Mouse (Mus musculus): ENCODE measurements around the gene Plk5. TPM values are rescaled to one million over a fixed set of nuclear protein-coding genes. Genes with fewer than 3 reads are reported as not detected.

The Plk5 gene
- total and polyA plus RNA-seq, 2 experiments from 2014 or later = 12.5 to 17.5 TPM

GRCm38 (mm10) chr10:80336263-80336662, 20.0 kb upstream of the Plk5 start:
- ATAC-seq (ENCODE audit: low FRiP score) = no peak
- WGBS = 89% methylated on average over 12 of the region's 12 CpGs
- no peaks in the 10 kb centered on the region for H3K36me3 ChIP-seq (ENCODE audit: insufficient read depth, low read length)

GRCm38 (mm10) chr10:80339941-80340750, 16.1 kb upstream of the Plk5 start:
- Histone ChIP-seq H3K4me3 (ENCODE audit: low read depth, low read length) (no peak overlapping the region), H3K4me1 (ENCODE audit: insufficient read depth, low read length) (0 out of 2 replicates have a peak, but pooled peaks cover 2% of the 10 kb centered on the region), H3K36me3 (ENCODE audit: insufficient read depth, low read length) (no peaks in the 10 kb centered on the region), H3K27me3 (ENCODE audit: insufficient read depth, low read length) (peaks cover 46% of the 10 kb centered on the region), H3K9ac (replicated peaks; ENCODE audit: low read length, poor library complexity, severe bottlenecking) (no peak overlapping the region), H3K9me3 (ENCODE audit: low read length) (no peaks in the 10 kb centered on the region), H3K27ac (ENCODE audit: low read depth, low read length) (no peak overlapping the region), H3K4me2 (ENCODE audit: low read depth, low read length, poor library complexity, severe bottlenecking) (no peak overlapping the region)
- peak; percentile 36; the same call in 1 of the 2 replicates for ATAC-seq (ENCODE audit: low FRiP score)
- peak; percentile 95 for TF ChIP-seq CTCF (IDR thresholded peaks at IDR 0.05)
- WGBS = 22% methylated on average over 19 of the region's 19 CpGs
- peak; percentile 88 for DNase-seq (ENCODE audit: low spot score)

More at GRCm38 (mm10) chr10:80336263-80336662, 20.0 kb upstream of the Plk5 start:
- H3K9ac ChIP-seq (replicated peaks; ENCODE audit: low read length, poor library complexity, severe bottlenecking) = no peak overlapping the region
- H3K9me3 ChIP-seq (ENCODE audit: low read length) = no peaks in the 10 kb centered on the region
- TF ChIP-seq CTCF (IDR thresholded peaks at IDR 0.05) = no peak
- no peak overlapping the region for H3K4me3 ChIP-seq (ENCODE audit: low read depth, low read length)
- H3K4me1 ChIP-seq (ENCODE audit: insufficient read depth, low read length) = no peaks in the 10 kb centered on the region
- H3K27me3 ChIP-seq (ENCODE audit: insufficient read depth, low read length) = peaks cover 10% of the 10 kb centered on the region
- DNase-seq (ENCODE audit: low spot score) = no peak
- no peak overlapping the region for H3K4me2 ChIP-seq (ENCODE audit: low read depth, low read length, poor library complexity, severe bottlenecking)
- H3K27ac ChIP-seq (ENCODE audit: low read depth, low read length) = no peak overlapping the region

- ATAC-seq (ENCODE audit: low FRiP score) (no peak), DNase-seq (ENCODE audit: low spot score) (no peak)
- H3K9ac ChIP-seq (replicated peaks; ENCODE audit: low read length, poor library complexity, severe bottlenecking) = no peak overlapping the region
- no peak for TF ChIP-seq CTCF (IDR thresholded peaks at IDR 0.05)
- WGBS = 11% methylated on average over 21 of the region's 21 CpGs
- H3K9me3 ChIP-seq (ENCODE audit: low read length) = no peaks in the 10 kb centered on the region
- H3K4me2 ChIP-seq (ENCODE audit: low read depth, low read length, poor library complexity, severe bottlenecking) = no peak overlapping the region
- 0 out of 2 replicates have a peak, but pooled peaks cover 2% of the 10 kb centered on the region for H3K4me1 ChIP-seq (ENCODE audit: insufficient read depth, low read length)
- no peak overlapping the region for H3K4me3 ChIP-seq (ENCODE audit: low read depth, low read length)
- H3K27me3 ChIP-seq (ENCODE audit: insufficient read depth, low read length) = peaks cover 55% of the 10 kb centered on the region
- no peak overlapping the region for H3K27ac ChIP-seq (ENCODE audit: low read depth, low read length)
- H3K36me3 ChIP-seq (ENCODE audit: insufficient read depth, low read length) = no peaks in the 10 kb centered on the region
Observed at GRCm38 (mm10) chr10:80341026-80341425, 15.2 kb upstream of the Plk5 start.

- no peaks in the 10 kb centered on the region for H3K36me3 ChIP-seq (ENCODE audit: insufficient read depth, low read length)
- peak overlapping the region; percentile 45 for H3K4me2 ChIP-seq (ENCODE audit: low read depth, low read length, poor library complexity, severe bottlenecking)
- no peak for ATAC-seq (ENCODE audit: low FRiP score)
- no peak overlapping the region for H3K9ac ChIP-seq (replicated peaks; ENCODE audit: low read length, poor library complexity, severe bottlenecking)
- no peak overlapping the region for H3K27ac ChIP-seq (ENCODE audit: low read depth, low read length)
- H3K4me1 ChIP-seq (ENCODE audit: insufficient read depth, low read length) = 0 out of 2 replicates have a peak, but pooled peaks cover 2% of the 10 kb centered on the region
- H3K9me3 ChIP-seq (ENCODE audit: low read length) = no peaks in the 10 kb centered on the region
- H3K27me3 ChIP-seq (ENCODE audit: insufficient read depth, low read length) = peaks cover 55% of the 10 kb centered on the region
- no peak for DNase-seq (ENCODE audit: low spot score)
- no peak for TF ChIP-seq CTCF (IDR thresholded peaks at IDR 0.05)
- H3K4me3 ChIP-seq (ENCODE audit: low read depth, low read length) = peak overlapping the region; percentile 25; the same call in 1 of the 2 replicates
- WGBS = 2% methylated on average over 47 of the region's 47 CpGs
Observed at GRCm38 (mm10) chr10:80341491-80342304, 14.6 kb upstream of the Plk5 start.

GRCm38 (mm10) chr10:80342305-80342748, 13.9 kb upstream of the Plk5 start:
- H3K27ac ChIP-seq (ENCODE audit: low read depth, low read length) = no peak overlapping the region
- H3K36me3 ChIP-seq (ENCODE audit: insufficient read depth, low read length) = no peaks in the 10 kb centered on the region
- peak overlapping the region; percentile 25 for H3K4me3 ChIP-seq (ENCODE audit: low read depth, low read length)
- H3K9me3 ChIP-seq (ENCODE audit: low read length) = no peaks in the 10 kb centered on the region
- H3K4me1 ChIP-seq (ENCODE audit: insufficient read depth, low read length) = 0 out of 2 replicates have a peak, but pooled peaks cover 2% of the 10 kb centered on the region
- no peak for TF ChIP-seq CTCF (IDR thresholded peaks at IDR 0.05)
- H3K4me2 ChIP-seq (ENCODE audit: low read depth, low read length, poor library complexity, severe bottlenecking) = peak overlapping the region; percentile 45
- no peak for DNase-seq (ENCODE audit: low spot score)
- peak; percentile 13; the same call in 1 of the 2 replicates for ATAC-seq (ENCODE audit: low FRiP score)
- H3K9ac ChIP-seq (replicated peaks; ENCODE audit: low read length, poor library complexity, severe bottlenecking) = no peak overlapping the region
- 4% methylated on average over 26 of the region's 26 CpGs for WGBS
- H3K27me3 ChIP-seq (ENCODE audit: insufficient read depth, low read length) = peaks cover 57% of the 10 kb centered on the region

All from midbrain, postnatal 0 days (tissue).